Mouse (Mus musculus): Measurements from ENCODE around the gene Polr3gl. TPM values are rescaled to one million over a fixed set of nuclear protein-coding genes. Genes with fewer than 3 reads are reported as not detected.

Polr3gl gene
- polyA plus RNA-seq, 2 experiments, result 11.9 to 51.7 TPM

DNA sequence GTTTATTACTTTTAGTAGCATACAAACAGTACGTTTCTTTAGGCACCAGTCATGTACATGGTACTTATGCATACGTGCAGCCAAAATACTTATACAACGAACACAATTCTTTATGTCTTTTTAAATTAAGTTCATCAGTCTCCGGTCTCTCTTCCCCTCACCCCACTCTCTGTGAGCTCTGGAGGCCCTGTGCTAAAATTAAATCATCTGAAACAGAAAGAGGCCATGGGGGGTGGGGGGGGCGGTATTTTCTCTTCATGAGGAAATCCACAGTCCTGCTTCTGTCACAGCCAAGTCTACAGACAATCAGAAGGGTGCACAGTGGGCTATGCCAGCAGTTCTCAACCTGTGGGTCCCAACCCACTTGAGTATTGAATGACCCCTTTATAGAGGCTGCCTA is 44.6 kb downstream of the Polr3gl start:
- no peak overlapping the region for H3K27ac ChIP-seq (replicated peaks; ENCODE audit: low read depth, low read length)
- H3K36me3 ChIP-seq (ENCODE audit: control insufficient read depth, insufficient read depth, low read length), result no peaks in the 10 kb centered on the region
- H3K9ac ChIP-seq (ENCODE audit: low read depth, low read length, severe bottlenecking), result no peak overlapping the region
- ATAC-seq (ENCODE audit: low FRiP score, low read depth) (no peak), DNase-seq (ENCODE audit: low spot score) (no peak)
- no peak overlapping the region for H3K4me3 ChIP-seq (replicated peaks; ENCODE audit: low read length)
- whole genome bisulfite sequencing, result 84% methylated on average over 5 of the region's 5 CpGs
- TF ChIP-seq POLR2A (IDR thresholded peaks at IDR 0.05; ENCODE audit: borderline replicate concordance, extremely low read depth, insufficient read depth, insufficient read length), result no peak
- no peak overlapping the region for H3K4me2 ChIP-seq (replicated peaks; ENCODE audit: low read depth, low read length, severe bottlenecking)
- H3K4me1 ChIP-seq (ENCODE audit: control insufficient read depth, insufficient read depth, low read length), result no peaks in the 10 kb centered on the region
- no peaks in the 10 kb centered on the region for H3K27me3 ChIP-seq (ENCODE audit: control insufficient read depth, insufficient read depth, low read length)
- H3K9me3 ChIP-seq (ENCODE audit: control insufficient read depth, low read length), result no peaks in the 10 kb centered on the region

GRCm38 (mm10) chr3:96548824-96549223 is 45.2 kb downstream of the Polr3gl start:
- H3K9ac ChIP-seq (ENCODE audit: low read depth, low read length, severe bottlenecking), result no peak overlapping the region
- H3K9me3 ChIP-seq (ENCODE audit: control insufficient read depth, low read length), result no peaks in the 10 kb centered on the region
- DNase-seq (ENCODE audit: low spot score) (no peak), ATAC-seq (ENCODE audit: low FRiP score, low read depth) (no peak)
- H3K4me3 ChIP-seq (replicated peaks; ENCODE audit: low read length), result no peak overlapping the region
- H3K27me3 ChIP-seq (ENCODE audit: control insufficient read depth, insufficient read depth, low read length), result no peaks in the 10 kb centered on the region
- 81% methylated on average over 7 of the region's 7 CpGs for WGBS
- no peak overlapping the region for H3K27ac ChIP-seq (replicated peaks; ENCODE audit: low read depth, low read length)
- H3K4me2 ChIP-seq (replicated peaks; ENCODE audit: low read depth, low read length, severe bottlenecking), result no peak overlapping the region
- no peak for TF ChIP-seq POLR2A (IDR thresholded peaks at IDR 0.05; ENCODE audit: borderline replicate concordance, extremely low read depth, insufficient read depth, insufficient read length)
- no peaks in the 10 kb centered on the region for H3K36me3 ChIP-seq (ENCODE audit: control insufficient read depth, insufficient read depth, low read length)
- no peaks in the 10 kb centered on the region for H3K4me1 ChIP-seq (ENCODE audit: control insufficient read depth, insufficient read depth, low read length)

- Histone ChIP-seq H3K36me3 (ENCODE audit: control insufficient read depth, insufficient read depth, low read length) (no peaks in the 10 kb centered on the region), H3K4me2 (replicated peaks; ENCODE audit: low read depth, low read length, severe bottlenecking) (no peak overlapping the region; the same call in 1 of the 2 replicates), H3K9me3 (ENCODE audit: control insufficient read depth, low read length) (no peaks in the 10 kb centered on the region), H3K4me3 (replicated peaks; ENCODE audit: low read length) (no peak overlapping the region), H3K9ac (ENCODE audit: low read depth, low read length, severe bottlenecking) (no peak overlapping the region), H3K27ac (replicated peaks; ENCODE audit: low read depth, low read length) (no peak overlapping the region), H3K27me3 (ENCODE audit: control insufficient read depth, insufficient read depth, low read length) (no peaks in the 10 kb centered on the region), H3K4me1 (ENCODE audit: control insufficient read depth, insufficient read depth, low read length) (no peaks in the 10 kb centered on the region)
- peak; percentile 60 for DNase-seq (ENCODE audit: low spot score)
- peak; percentile 77; the same call in 1 of the 2 replicates for ATAC-seq (ENCODE audit: low FRiP score, low read depth)
- 7% methylated on average over 14 of the region's 14 CpGs for WGBS
- TF ChIP-seq POLR2A (IDR thresholded peaks at IDR 0.05; ENCODE audit: borderline replicate concordance, extremely low read depth, insufficient read depth, insufficient read length), result no peak
These were observed 46.5 kb downstream of the Polr3gl start for GRCm38 (mm10) chr3:96547389-96547960.

DNA sequence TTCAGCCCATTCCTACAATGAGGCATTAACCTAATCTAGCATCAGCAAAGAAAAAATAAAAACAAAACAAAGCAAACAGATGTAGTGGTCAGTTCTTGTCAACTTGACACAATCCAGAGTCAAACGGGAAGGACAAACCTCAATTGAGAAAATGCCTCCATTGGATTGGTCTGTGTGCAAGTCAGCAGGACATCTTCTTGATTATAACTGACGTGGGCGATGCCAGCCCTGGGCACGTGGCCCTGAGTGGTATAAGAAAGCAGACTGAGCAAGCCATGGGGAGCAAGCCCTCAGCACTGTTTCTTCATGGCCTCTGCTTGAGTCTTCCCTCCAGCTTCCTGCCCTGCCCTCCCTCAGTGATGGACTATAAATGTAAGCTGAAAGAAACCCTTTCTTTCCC is 47.1 kb downstream of the Polr3gl start:
- Histone ChIP-seq H3K27me3 (ENCODE audit: control insufficient read depth, insufficient read depth, low read length) (no peaks in the 10 kb centered on the region), H3K4me1 (ENCODE audit: control insufficient read depth, insufficient read depth, low read length) (no peaks in the 10 kb centered on the region), H3K9me3 (ENCODE audit: control insufficient read depth, low read length) (no peaks in the 10 kb centered on the region), H3K4me3 (replicated peaks; ENCODE audit: low read length) (no peak overlapping the region), H3K4me2 (replicated peaks; ENCODE audit: low read depth, low read length, severe bottlenecking) (no peak overlapping the region), H3K27ac (replicated peaks; ENCODE audit: low read depth, low read length) (no peak overlapping the region), H3K36me3 (ENCODE audit: control insufficient read depth, insufficient read depth, low read length) (no peaks in the 10 kb centered on the region), H3K9ac (ENCODE audit: low read depth, low read length, severe bottlenecking) (no peak overlapping the region)
- no peak for TF ChIP-seq POLR2A (IDR thresholded peaks at IDR 0.05; ENCODE audit: borderline replicate concordance, extremely low read depth, insufficient read depth, insufficient read length)
- ATAC-seq (ENCODE audit: low FRiP score, low read depth) (no peak), DNase-seq (ENCODE audit: low spot score) (no peak)
- WGBS, result 62% methylated on average over 4 of the region's 4 CpGs

- no peak for TF ChIP-seq POLR2A (IDR thresholded peaks at IDR 0.05; ENCODE audit: borderline replicate concordance, extremely low read depth, insufficient read depth, insufficient read length)
- DNase-seq (ENCODE audit: low spot score), result no peak
- no peak overlapping the region for H3K4me2 ChIP-seq (replicated peaks; ENCODE audit: low read depth, low read length, severe bottlenecking)
- H3K27ac ChIP-seq (replicated peaks; ENCODE audit: low read depth, low read length), result no peak overlapping the region
- no peaks in the 10 kb centered on the region for H3K4me1 ChIP-seq (ENCODE audit: control insufficient read depth, insufficient read depth, low read length)
- no peaks in the 10 kb centered on the region for H3K27me3 ChIP-seq (ENCODE audit: control insufficient read depth, insufficient read depth, low read length)
- H3K9ac ChIP-seq (ENCODE audit: low read depth, low read length, severe bottlenecking), result no peak overlapping the region
- H3K9me3 ChIP-seq (ENCODE audit: control insufficient read depth, low read length), result no peaks in the 10 kb centered on the region
- no peak for ATAC-seq (ENCODE audit: low FRiP score, low read depth)
- no peak overlapping the region for H3K4me3 ChIP-seq (replicated peaks; ENCODE audit: low read length)
- WGBS, result 38% methylated on average over 1 of the region's 1 CpGs
- no peaks in the 10 kb centered on the region for H3K36me3 ChIP-seq (ENCODE audit: control insufficient read depth, insufficient read depth, low read length)
These were observed 48.4 kb downstream of the Polr3gl start for GRCm38 (mm10) chr3:96545565-96545964.

- Histone ChIP-seq H3K4me3 (replicated peaks; ENCODE audit: low read length) (no peak overlapping the region), H3K27me3 (ENCODE audit: control insufficient read depth, insufficient read depth, low read length) (no peaks in the 10 kb centered on the region), H3K4me2 (replicated peaks; ENCODE audit: low read depth, low read length, severe bottlenecking) (no peak overlapping the region), H3K9me3 (ENCODE audit: control insufficient read depth, low read length) (no peaks in the 10 kb centered on the region), H3K36me3 (ENCODE audit: control insufficient read depth, insufficient read depth, low read length) (no peaks in the 10 kb centered on the region), H3K27ac (replicated peaks; ENCODE audit: low read depth, low read length) (no peak overlapping the region), H3K4me1 (ENCODE audit: control insufficient read depth, insufficient read depth, low read length) (no peaks in the 10 kb centered on the region), H3K9ac (ENCODE audit: low read depth, low read length, severe bottlenecking) (no peak overlapping the region)
- no peak for TF ChIP-seq POLR2A (IDR thresholded peaks at IDR 0.05; ENCODE audit: borderline replicate concordance, extremely low read depth, insufficient read depth, insufficient read length)
- WGBS, result 80% methylated on average over 11 of the region's 11 CpGs
- no peak for DNase-seq (ENCODE audit: low spot score)
- ATAC-seq (ENCODE audit: low FRiP score, low read depth), result no peak
These were observed 50.6 kb downstream of the Polr3gl start for GRCm38 (mm10) chr3:96543345-96543744.
